Mouse (Mus musculus) ES-CJ7 (cell line): ENCODE data around the gene Pus7.
"Not testable (repeated sequence)": the region's sequence is repeated elsewhere in the genome, so short reads cannot be mapped to it uniquely, and the experiment has no call there.

ENCODE experiments used
- DNase-seq: peaks from one replicate; pipeline ENCODE4 v3.0.0; 2011; ENCODE audit warnings: low read depth, low spot score

Pus7 gene

DNA sequence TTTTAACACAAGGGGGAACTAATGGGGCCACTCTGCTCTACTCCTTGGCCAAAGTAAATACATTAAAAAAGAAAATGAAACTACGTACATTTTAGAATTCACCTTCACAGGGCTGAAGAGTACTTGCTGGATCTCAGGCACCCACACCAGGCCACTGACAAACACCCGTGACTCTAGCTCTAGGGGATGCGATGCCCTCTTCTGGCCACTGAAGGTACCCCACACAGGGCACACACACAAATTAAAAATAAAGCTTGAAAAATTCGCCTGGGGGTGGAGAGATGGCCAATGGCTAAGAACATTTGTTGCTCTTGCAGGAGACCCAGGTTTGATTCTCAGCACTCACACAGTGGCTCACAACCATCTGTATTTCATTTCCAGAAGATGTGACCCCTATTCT, 27.1 kb downstream of the Pus7 start:
- peak; percentile 42 for DNase-seq

DNA sequence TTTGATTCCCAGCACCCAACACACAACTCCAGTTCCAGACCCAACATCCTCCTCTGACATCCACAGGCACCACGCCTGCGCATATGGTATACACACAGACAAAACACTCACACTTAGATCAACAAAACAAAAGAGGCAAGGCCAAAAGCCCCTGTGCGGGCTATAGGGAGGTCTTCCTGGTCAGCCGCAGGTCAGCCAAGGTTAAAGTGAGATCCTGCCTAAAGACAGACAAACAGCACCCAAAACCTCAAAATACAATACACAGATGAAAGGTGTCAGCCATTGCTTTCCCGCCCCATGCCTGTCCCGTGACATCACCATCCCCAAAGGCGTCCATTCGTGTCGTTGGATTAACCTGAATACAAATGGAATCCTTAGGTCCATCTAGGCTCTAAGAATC, 27.9 kb downstream of the Pus7 start:
- DNase-seq: peak; percentile 46

DNA sequence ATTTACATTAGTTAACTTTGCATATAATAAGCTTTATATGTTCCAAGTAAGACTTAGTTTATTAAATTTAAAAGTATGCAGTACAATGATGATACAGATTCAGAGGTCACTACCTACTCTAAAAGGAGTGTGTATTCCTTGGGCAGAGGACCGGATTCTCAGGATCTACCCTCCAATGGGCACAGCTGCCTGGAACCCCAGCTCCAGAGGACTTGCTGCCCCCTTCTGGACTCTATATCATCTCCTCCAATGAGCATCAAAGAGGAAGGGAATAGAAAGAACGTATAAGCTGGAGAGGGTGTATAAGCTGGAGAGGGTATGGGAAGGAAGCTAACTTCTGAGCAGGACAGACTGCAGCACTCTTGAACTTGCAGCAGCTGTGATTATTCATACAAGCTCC, 33.6 kb downstream of the Pus7 start:
- DNase-seq: no peak

DNA sequence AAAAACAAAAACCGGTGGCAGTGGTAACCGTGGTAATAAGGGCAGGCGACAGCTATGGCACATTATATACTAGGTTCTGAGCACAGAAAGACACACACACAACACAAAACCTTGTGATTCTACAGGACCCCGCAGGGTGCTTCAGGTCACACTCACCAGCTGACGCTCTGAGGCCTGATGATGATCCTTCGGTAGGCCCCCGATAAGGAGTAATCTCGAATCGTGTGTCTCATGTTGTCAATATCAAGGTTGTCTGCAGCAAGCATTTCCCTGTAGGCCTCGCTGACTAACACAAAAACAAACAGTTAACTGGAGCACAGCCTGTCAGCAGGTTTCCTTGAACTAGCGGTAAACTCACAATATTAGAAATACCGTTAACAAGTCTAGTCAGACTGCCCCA, 40.2 kb downstream of the Pus7 start:
- no peak for DNase-seq

DNA sequence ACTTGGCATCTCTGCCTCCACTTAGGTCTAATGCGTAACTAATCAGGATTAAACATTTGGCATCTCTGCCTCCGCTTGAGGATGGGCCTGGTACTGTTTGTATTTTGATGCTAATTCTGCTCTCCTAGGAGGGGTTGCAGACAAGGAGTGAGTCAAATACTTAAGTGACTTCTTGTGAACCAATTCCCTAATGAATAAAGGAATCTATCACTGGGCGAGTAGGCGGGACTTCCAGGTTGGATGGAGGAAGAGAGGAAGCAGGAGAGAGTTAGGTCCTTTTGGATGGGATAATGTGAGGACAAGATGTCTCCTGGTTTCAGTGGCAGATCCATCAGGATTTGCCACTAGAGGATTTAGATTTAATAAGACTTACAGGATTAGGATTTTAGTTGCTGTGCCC, 46.4 kb downstream of the Pus7 start:
- DNase-seq: peak; percentile 85

DNA sequence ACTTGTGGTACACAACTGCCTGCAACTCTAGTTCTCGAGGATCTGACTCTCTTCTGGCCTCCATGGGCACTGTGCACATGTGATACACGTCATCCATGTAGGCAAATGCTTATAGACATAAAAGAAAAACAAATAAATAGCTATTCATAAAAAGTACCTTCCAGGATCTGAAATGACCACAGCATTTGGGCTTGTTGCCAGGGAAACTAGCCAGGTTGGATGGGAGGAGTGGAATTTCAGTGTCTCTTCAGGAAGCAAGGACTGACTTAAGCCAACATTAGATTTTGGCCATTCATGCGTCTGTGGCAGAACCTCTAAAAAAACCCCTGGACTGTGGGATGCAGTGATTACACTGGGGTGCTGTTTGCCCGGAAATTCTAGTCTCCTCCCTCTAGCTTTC, 47.1 kb downstream of the Pus7 start:
- DNase-seq: no peak

DNA sequence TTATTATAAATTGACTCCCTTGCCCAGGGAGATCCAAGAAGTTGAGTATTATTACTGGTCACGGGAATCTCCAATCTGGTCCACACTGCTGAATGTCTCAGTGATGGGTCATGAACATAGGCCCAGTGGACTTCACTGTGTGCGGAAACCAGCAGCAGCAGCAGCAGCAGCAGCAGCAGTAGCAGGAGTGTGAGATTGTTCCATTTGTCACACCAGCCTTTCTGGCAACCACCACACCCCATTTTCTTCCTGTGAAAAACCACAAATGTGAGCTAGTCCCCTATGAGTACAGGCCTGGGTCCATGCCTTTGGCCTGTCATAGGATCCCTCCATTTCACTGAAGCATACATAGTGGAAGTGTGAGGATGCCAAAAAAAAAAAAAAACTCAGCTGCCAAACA, 61.6 kb downstream of the Pus7 start:
- peak; percentile 1 for DNase-seq

DNA sequence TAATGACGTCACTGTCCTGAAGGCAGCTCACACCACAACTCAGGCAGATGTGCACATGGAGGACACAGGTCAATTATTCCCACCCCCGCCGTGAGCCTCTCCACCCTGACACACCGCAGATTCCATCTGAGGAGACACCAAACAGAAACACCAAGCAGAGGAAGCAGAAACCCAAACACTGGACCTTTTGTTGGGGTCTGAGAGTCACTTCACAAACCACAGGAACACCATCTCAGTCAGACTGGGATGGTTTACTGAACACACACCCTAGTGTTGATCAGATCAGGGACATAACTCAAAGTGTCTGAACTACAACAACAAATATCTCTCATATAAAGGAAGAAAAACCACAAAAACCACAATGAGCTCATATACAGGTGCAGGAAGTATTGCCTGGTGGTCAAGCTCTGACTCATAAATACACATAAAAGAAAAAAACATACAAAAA, 64.6 kb downstream of the Pus7 start:
- peak; percentile 4 for DNase-seq

DNA sequence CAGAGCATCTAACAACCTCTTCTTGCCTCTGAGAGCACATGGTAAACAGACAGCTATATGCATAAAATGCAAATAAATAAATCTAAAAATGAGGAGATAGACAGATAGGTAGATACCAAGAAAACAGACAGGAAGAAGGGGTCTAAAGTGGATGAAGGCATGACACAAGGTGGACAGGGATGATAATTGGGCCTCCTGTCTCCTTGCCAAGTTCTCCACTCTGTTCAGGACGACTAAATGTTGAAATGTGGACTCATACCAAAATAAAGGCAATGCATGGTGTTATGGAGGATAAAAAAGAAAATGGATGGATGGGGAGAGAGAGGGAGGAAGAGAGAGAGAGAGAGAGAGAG, 65.4 kb downstream of the Pus7 start:
- no peak for DNase-seq

DNA sequence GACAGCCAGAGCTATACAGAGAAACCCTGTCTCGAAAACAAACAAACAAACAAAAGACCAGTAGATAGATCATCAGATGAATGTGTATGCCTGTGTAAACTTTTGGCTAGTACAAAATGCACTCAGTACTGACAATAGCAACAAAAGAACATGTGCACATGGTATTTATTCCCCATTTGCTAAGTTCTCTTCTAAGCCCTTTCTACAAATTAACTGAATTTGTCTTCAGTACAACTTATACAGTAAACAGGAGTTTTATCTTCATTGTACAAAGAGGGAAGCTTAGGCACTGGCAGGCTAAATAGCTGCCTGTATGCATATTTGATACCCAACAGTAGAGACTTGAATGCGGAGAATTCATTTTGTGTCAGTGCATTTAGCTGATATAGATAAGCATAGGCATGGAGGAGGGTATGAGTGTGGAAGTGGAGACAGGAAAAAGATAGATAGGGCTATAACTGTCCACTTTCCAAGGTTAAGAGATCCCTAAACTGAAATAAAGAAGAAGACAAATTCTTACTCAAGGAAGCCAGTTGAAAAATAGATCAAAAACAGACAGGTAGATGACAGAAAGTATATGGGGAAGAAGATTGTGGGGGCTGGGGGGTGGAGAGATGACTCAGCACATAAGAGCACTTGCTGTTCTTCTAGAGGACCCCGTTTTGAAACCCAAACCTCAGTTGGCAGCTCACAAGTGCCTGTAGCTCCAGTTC, 65.9 kb downstream of the Pus7 start:
- DNase-seq: peak; percentile 1

DNA sequence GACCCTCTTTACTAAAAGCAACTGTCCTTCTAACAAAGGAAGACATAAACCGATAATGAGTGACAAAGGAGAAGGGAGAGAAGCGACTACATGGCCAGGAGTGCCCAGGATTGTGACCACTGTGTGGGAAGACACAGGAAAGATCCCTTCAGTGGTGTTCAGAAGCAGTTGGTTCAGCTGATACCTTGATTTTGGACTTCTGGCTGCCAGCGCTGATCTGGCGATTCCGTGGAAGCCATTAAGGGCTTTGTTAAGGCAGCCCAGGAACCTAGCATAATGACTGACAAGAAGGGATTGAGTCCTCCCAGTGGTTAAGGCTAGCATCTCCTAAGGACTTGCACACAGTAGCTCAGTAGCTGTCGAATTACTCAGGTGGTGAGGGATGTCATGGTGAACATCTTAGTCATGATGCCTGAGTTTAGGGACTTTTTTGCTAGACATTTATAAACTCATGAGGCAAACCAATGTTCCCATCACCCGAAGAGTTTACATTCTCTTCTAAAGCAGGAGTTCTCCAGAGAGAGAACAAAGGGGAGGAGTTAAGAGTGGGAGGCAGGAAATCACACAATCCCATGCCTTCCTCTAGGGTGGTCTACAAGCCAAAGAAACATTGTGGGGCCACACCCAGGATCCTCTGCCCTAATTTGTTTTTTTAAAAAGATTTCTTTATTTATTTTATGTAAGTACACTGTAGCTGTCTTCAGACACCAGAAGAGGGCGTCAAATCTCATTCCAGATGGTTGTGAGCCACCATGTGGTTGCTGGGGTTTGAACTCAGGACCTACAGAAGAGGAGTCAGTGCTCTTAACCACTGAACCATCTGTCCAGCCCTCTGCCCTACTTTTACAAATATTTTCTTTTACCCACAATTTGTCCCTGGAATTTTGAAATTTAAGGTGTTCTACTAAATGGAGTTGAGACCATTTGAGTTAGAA, 69.8 kb downstream of the Pus7 start:
- peak; percentile 76 for DNase-seq

DNA sequence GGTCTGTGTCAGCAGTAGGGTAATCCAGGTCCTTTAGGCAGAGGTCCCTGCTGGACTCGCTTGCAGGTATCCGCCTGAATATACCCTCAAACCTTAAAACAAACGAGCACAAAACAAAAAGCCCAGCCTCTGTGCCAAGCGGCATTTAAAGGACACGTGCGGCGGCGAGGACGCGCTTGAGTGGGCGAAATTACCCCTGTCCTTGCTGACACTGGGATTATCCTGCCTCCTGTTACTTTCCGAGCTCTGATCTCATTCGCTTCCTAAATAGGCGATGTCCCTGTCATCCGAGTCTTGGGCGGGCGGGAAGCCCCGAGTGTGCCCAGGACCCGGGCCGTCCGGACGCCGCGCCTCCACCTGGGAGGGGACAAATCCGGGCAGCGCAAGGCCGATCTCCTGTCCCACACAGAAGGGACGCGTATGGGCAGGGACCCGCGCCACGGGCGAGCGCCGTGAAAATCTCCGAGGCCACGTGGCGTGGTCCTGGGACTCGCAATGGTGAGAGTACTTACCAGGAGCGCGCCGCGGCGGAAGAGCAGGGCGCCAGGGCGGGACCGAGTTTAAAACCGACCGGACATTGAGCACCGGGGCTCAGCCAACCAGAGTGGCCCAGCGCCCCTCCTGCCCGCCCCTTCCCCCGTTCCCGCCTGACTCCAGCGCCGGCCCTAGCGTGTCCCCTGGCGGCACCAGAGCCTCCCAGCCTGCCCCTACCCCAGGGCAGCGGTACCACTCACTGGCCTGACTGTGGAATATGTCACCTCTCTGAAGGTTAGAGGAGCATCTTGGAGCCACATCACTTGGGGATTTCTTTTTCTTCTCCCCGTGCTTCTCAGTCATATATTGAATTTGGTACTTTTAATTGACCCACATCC, 71.1 kb downstream of the Pus7 start:
- peak; percentile 56 for DNase-seq

DNA sequence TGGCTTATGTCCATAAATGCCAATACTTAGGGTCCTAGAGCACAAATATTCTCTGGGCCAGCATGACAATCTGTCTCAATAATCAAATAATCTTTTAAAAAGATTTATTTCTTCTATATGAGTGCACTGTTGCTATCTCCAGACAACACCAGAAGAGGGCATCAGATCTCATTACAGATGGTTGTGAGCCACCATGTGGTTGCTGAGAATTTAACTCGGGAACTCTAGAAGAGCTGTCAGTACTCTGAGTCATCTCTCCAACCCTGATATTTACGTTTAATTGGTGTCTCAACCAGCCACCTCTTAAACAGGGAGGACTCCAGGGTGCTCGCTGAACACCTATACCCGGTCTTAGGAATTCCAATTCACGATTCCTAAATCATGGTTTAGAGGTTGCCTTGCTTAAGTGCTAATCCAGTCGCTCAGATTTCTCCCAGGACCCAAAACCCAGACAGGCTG, 71.8 kb downstream of the Pus7 start:
- DNase-seq: peak; percentile 58

DNA sequence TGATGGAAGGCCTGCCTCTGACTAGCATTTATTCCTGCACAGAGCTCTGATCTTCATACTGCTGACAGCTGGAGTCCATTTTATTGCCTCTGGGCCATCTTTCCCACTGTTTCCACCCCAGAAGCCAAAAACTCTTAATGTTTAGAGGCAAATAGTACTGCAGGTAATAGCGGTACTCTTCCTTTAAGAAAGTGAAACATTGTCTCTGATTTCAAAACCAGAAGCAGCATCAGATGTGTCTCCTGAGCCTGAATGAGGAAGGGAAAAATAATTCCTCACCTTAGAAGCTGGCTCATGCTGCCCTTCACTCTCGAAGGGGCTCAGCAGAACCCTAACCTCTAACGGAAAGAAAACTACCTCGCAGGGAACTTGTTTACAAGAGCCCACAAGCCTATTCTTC, 72.3 kb downstream of the Pus7 start:
- DNase-seq: no peak

DNA sequence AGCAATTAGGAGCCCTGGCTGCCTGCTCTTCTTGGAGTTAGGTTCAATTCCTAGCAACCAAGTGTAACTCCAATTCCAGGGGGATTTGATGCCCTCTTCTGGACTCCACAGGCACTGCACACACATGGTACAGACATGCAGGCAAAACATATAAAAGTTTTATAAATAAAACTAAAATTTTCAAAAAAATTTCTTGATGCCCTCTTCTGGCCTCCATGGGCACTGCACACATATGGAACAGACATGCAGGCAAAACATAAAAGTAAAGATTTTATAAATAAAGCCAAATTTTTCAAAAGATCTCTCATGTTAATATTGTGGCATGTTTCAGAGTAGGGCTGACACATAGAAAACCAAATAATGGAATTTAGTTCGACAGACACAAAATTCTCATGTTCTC, 73.8 kb downstream of the Pus7 start:
- peak; percentile 0 for DNase-seq

DNA sequence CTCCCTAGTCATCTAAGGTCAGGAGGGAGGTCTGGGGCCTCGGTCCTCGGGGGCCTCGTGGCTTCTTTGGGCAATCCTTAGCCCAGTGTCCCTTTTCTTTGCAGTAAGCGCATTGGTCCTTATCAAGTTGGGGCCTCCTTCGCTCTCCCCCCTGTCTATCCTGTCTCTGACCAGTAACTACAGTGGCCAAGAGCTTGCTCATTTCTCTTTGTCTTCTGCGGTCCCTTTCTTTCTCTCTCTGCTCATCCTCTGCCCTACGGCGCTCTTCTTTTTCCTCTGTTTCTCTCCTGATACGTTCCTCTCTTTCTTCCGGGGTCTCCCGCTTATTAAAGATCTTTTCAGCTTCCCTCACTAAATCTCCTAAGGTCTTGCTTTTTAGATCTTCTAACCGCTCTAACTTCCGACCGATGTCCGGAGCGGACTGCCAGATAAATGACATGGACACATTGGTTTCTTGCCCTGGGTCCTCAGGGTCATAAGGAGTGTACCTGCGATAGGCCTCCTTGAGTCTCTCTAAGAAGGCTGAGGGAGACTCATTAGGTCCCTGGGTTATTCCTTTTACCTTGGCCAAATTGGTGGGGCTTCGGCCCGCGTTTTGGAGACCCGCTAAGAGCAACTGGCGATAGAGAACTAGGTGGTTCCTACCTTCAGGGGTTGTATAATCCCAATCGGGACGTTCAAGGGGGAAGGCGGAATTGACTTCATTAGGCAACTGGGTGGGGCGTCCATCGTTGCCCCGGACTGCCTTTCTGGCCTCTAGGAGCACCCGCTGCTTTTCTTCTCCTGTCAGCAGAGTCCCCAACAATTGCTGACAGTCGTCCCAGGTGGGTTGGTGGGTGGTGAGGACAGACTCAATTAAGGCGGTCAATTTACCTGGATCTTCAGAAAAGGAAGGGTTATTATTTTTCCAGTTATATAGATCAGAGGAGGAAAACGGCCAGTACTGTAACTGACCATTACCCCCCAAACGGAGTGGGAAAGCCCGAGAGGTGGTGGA, 76.6 kb downstream of the Pus7 start:
- DNase-seq: not testable (repeated sequence)

DNA sequence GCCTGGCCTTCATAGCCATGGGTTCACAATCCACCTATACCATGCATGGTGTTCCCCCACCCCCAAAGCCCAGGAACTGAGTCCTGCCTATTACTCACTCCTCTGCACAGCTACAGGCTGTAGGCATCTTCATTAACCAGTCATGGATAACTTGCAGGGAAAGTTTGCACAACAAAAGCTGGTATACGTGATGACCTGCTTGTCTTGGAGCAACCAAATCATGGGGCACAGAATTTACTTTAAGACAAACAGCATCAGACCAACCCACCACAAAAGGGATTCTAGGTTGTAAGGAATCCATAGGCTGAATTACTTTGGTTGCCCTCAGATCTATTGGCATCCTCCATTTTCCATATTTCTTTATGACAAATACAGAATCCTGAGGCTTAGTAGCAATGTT, 86.1 kb downstream of the Pus7 start:
- DNase-seq: peak; percentile 35
